Mouse (Mus musculus) hindbrain, embryonic 13.5 days (tissue): ENCODE data around the gene Csl. TPM values are rescaled to one million over a fixed set of nuclear protein-coding genes. Genes with fewer than 3 reads are reported as not detected.

Experiments used
- ATAC-seq: fragments of 200-750 bp; cut with Nextera tagmentation; 2 replicates; pipeline ENCODE4 v1.8.0; 2017; ENCODE audit warnings: moderate TSS enrichment; ENCODE audit not compliant: low FRiP score
- H3K27ac ChIP-seq: fragments of 300-500 bp; sonication (generic); 2 replicates; pipeline ENCODE4 v1.5.1; 2015; ENCODE audit warnings: inconsistent platforms, mild to moderate bottlenecking, moderate library complexity
- H3K27me3 ChIP-seq: fragments of 300-500 bp; sonication (generic); 2 replicates; pipeline ENCODE4 v1.6.1; 2015; ENCODE audit warnings: mild to moderate bottlenecking, inconsistent platforms
- H3K36me3 ChIP-seq: fragments of 300-500 bp; sonication (generic); 2 replicates; pipeline ENCODE4 v1.6.1; 2015; ENCODE audit warnings: mild to moderate bottlenecking, inconsistent platforms
- H3K4me1 ChIP-seq: fragments of 300-500 bp; sonication (generic); replicated peaks from 2 replicates; pipeline ENCODE4 v1.6.1; 2015; ENCODE audit warnings: inconsistent platforms
- H3K4me2 ChIP-seq: fragments of 300-500 bp; sonication (generic); 2 replicates; pipeline ENCODE4 v1.6.1; 2015; ENCODE audit warnings: inconsistent platforms, mild to moderate bottlenecking, moderate library complexity
- H3K4me3 ChIP-seq: fragments of 300-500 bp; sonication (generic); 2 replicates; pipeline ENCODE4 v1.5.1; 2015; ENCODE audit warnings: mild to moderate bottlenecking, inconsistent platforms
- H3K9ac ChIP-seq: fragments of 300-500 bp; sonication (generic); 2 replicates; pipeline ENCODE4 v1.6.1; 2015; ENCODE audit warnings: mild to moderate bottlenecking, inconsistent platforms
- H3K9me3 ChIP-seq: fragments of 300-500 bp; sonication (generic); 2 replicates; pipeline ENCODE4 v1.6.1; 2016; ENCODE audit warnings: inconsistent platforms
- WGBS: fragments of 180-500 bp; shearing (Covaris S2); methylation state at CpG from one replicate; pipeline ENCODE4 v1.1.7; 2015; 5-methylcytosine and 5-hydroxymethylcytosine counted together
- polyA plus RNA-seq: library from polyadenylated mRNA; unstranded; fragments of >200 nt; fragmentation: Nextera tagmentation; extraction: Ambion mirVana; gene quantifications from 2 replicates; pipeline ENCODE4 v1.2.1, GENCODE M21; 2015

Gene Csl
- 0.08 TPM in 1 of 2 replicates, not detected in the other for polyA plus RNA-seq

- H3K27ac ChIP-seq: no peak within 1 kb of the TSS
- no peaks in the 10 kb centered on the region for H3K27me3 ChIP-seq
- no peaks in the 10 kb centered on the region for H3K4me1 ChIP-seq
- H3K9ac ChIP-seq: no peak within 1 kb of the TSS
- H3K4me2 ChIP-seq: no peak within 1 kb of the TSS
- no peak for ATAC-seq
- H3K9me3 ChIP-seq: no peaks in the 10 kb centered on the region
- WGBS: 96% methylated on average over 9 of the region's 9 CpGs
- H3K4me3 ChIP-seq: no peak within 1 kb of the TSS
- H3K36me3 ChIP-seq: no peaks in the 10 kb centered on the region
These were observed at the start of gene Csl for GRCm38 (mm10) chr10:99759558-99759957. Gene Csl, minus strand, starts transcription at chr10:99759658.

- H3K36me3 ChIP-seq: no peaks in the 10 kb centered on the region
- H3K4me2 ChIP-seq: no peak overlapping the region
- H3K9ac ChIP-seq: no peak overlapping the region
- ATAC-seq: no peak
- H3K9me3 ChIP-seq: no peaks in the 10 kb centered on the region
- H3K27ac ChIP-seq: no peak overlapping the region
- 89% methylated on average over 2 of the region's 2 CpGs for WGBS
- H3K4me3 ChIP-seq: no peak overlapping the region
- H3K27me3 ChIP-seq: no peaks in the 10 kb centered on the region
- no peaks in the 10 kb centered on the region for H3K4me1 ChIP-seq
These were observed 30.0 kb upstream of the Csl start for GRCm38 (mm10) chr10:99789418-99789817.

- H3K36me3 ChIP-seq: no peaks in the 10 kb centered on the region
- no peaks in the 10 kb centered on the region for H3K4me1 ChIP-seq
- H3K4me2 ChIP-seq: no peak overlapping the region
- no peak overlapping the region for H3K4me3 ChIP-seq
- no peaks in the 10 kb centered on the region for H3K9me3 ChIP-seq
- ATAC-seq: no peak
- H3K27ac ChIP-seq: no peak overlapping the region
- 90% methylated on average over 12 of the region's 12 CpGs for WGBS
- H3K9ac ChIP-seq: no peak overlapping the region
- no peaks in the 10 kb centered on the region for H3K27me3 ChIP-seq
These were observed 15.0 kb upstream of the Csl start for GRCm38 (mm10) chr10:99774228-99775120.

- 80% methylated on average over 2 of the region's 2 CpGs for whole genome bisulfite sequencing
- H3K4me1 ChIP-seq: no peaks in the 10 kb centered on the region
- H3K27ac ChIP-seq: no peak overlapping the region
- H3K4me2 ChIP-seq: no peak overlapping the region
- no peaks in the 10 kb centered on the region for H3K36me3 ChIP-seq
- H3K27me3 ChIP-seq: no peaks in the 10 kb centered on the region
- H3K9ac ChIP-seq: no peak overlapping the region
- ATAC-seq: no peak
- H3K4me3 ChIP-seq: no peak overlapping the region
- no peaks in the 10 kb centered on the region for H3K9me3 ChIP-seq
These were observed 9.3 kb downstream of the Csl start for GRCm38 (mm10) chr10:99750146-99750545.

GRCm38 (mm10) chr10:99748668-99749260, 10.7 kb downstream of the Csl start:
- no peak overlapping the region for H3K27ac ChIP-seq
- 82% methylated on average over 2 of the region's 2 CpGs for WGBS
- H3K4me3 ChIP-seq: no peak overlapping the region
- H3K4me1 ChIP-seq: no peaks in the 10 kb centered on the region
- no peak overlapping the region for H3K9ac ChIP-seq
- no peaks in the 10 kb centered on the region for H3K27me3 ChIP-seq
- H3K4me2 ChIP-seq: no peak overlapping the region
- no peak for ATAC-seq
- H3K36me3 ChIP-seq: no peaks in the 10 kb centered on the region
- H3K9me3 ChIP-seq: no peaks in the 10 kb centered on the region

GRCm38 (mm10) chr10:99748009-99748408, 11.4 kb downstream of the Csl start:
- 75% methylated on average over 2 of the region's 2 CpGs for WGBS

GRCm38 (mm10) chr10:99741609-99742280, 17.7 kb downstream of the Csl start:
- Histone ChIP-seq H3K9me3 (no peaks in the 10 kb centered on the region), H3K4me2 (no peak overlapping the region), H3K27ac (no peak overlapping the region), H3K27me3 (no peaks in the 10 kb centered on the region), H3K36me3 (no peaks in the 10 kb centered on the region), H3K4me1 (no peaks in the 10 kb centered on the region), H3K9ac (no peak overlapping the region), H3K4me3 (no peak overlapping the region)
- no peak for ATAC-seq

More at GRCm38 (mm10) chr10:99748009-99748408, 11.4 kb downstream of the Csl start:
- Histone ChIP-seq H3K9ac (no peak overlapping the region), H3K4me2 (no peak overlapping the region), H3K9me3 (no peaks in the 10 kb centered on the region), H3K4me3 (no peak overlapping the region), H3K27me3 (no peaks in the 10 kb centered on the region), H3K27ac (no peak overlapping the region), H3K4me1 (no peaks in the 10 kb centered on the region), H3K36me3 (no peaks in the 10 kb centered on the region)
- ATAC-seq: no peak

GRCm38 (mm10) chr10:99713129-99713528, 46.3 kb downstream of the Csl start:
- Histone ChIP-seq H3K4me1 (no peaks in the 10 kb centered on the region), H3K36me3 (no peaks in the 10 kb centered on the region), H3K9me3 (no peaks in the 10 kb centered on the region), H3K4me2 (no peak overlapping the region), H3K27ac (no peak overlapping the region), H3K27me3 (no peaks in the 10 kb centered on the region), H3K4me3 (no peak overlapping the region), H3K9ac (no peak overlapping the region)
- WGBS: 77% methylated on average over 2 of the region's 2 CpGs
- no peak for ATAC-seq

GRCm38 (mm10) chr10:99711567-99711966, 47.9 kb downstream of the Csl start:
- Histone ChIP-seq H3K4me3 (no peak overlapping the region), H3K4me2 (no peak overlapping the region), H3K27me3 (no peaks in the 10 kb centered on the region), H3K4me1 (no peaks in the 10 kb centered on the region), H3K27ac (no peak overlapping the region), H3K9ac (no peak overlapping the region), H3K36me3 (no peaks in the 10 kb centered on the region), H3K9me3 (no peaks in the 10 kb centered on the region)
- whole genome bisulfite sequencing: 93% methylated on average over 1 of the region's 1 CpGs
- no peak for ATAC-seq
